Mouse (Mus musculus): ENCODE results near the gene Hist1h3h. TPM values are rescaled to one million over a fixed set of nuclear protein-coding genes. Genes with fewer than 3 reads are reported as not detected.
A peak's percentile ranks its signal among the peaks of the same experiment; 100 is the strongest.
"Not testable (repeated sequence)": the region's sequence is repeated elsewhere in the genome, so short reads cannot be mapped to it uniquely, and the experiment has no call there.

Hist1h3h gene
- 43.7 and 67.6 TPM in 2 replicates for polyA plus RNA-seq (2015; fragmentation: Nextera tagmentation; extraction: Ambion mirVana)

DNA sequence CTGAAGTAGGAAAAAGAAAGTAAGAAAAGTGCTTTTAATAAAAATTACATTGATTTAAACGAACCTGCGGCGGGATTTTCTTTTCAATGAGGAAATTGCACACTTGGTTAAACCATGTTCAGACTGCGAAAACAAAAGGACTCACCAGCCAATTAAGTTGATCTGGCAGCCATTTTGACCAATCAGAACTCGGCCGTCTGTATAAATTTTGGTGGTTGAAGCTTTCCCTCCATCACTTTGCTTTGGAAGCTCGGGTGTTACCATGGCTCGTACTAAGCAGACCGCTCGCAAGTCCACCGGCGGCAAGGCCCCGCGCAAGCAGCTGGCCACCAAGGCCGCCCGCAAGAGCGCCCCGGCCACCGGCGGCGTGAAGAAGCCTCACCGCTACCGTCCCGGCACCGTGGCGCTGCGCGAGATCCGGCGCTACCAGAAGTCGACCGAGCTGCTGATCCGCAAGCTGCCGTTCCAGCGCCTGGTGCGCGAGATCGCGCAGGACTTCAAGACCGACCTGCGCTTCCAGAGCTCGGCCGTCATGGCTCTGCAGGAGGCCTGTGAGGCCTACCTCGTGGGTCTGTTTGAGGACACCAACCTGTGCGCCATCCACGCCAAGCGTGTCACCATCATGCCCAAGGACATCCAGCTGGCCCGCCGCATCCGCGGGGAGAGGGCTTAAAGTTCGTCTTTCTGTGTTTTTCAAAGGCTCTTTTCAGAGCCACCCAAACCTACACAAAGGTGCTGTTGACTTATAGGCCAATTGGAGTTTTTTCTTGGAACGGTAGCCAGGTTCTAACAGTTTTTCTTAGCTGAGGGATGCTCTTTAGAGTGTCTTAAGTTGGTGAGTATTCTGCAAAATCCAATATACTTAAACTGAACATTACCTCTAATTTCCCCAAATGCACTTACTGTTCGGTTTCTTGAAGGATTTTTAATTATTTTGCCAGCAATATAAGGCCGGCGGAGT is at the start of gene Hist1h3h:
Gene Hist1h3h (plus strand): TSS at position 263 of the 961 bp plus-strand sequence.
- peak; percentile 93 for DNase-seq (ENCODE audit: low spot score)

DNA sequence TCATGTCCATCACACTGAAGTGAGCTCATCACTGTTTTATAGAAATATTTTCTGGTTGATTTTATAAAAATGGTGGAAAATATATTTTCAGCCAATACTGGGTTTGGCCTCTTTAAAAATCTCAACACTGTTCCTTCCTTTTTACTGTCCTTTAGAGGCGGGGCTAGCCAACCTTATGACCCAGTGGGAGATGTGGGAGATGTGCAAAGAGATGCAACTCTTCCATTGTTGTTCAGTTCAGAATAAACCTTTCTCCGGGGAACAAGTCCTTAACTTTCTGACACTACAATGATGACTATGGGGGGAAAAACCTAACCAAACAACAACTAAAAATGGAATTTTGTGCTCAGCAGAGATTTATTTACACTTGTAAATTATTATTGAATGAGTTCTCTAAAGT is 40.2 kb upstream of the Hist1h3h start, which contains the start of gene Olfr1360:
Gene Olfr1360 (minus strand): TSS at position 101 of the 400 bp plus-strand sequence.
- DNase-seq (ENCODE audit: low spot score) = no peak

DNA sequence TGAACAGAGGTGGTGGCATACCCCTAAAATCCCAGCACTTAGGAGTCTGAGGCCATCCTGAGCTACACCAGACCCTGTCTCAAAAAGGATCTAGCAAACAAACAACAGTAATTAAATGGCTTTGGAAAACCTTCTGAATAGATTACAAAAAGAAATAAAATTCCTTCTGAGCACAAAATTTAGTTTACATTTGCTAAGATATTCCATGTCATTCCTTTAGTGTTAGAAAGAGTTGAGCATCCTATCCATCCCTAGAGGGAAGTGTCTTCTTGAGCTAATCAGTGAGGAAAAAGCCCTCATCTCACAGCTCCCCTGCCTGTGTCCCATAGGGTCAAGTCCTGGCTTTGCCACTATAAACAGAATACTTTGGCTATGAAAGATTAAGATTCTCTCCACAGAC is 19.6 kb upstream of the Hist1h3h start, which contains the start of gene Olfr1359:
Gene Olfr1359 (plus strand): TSS at position 301 of the 400 bp plus-strand sequence.
- no peak for DNase-seq (ENCODE audit: low spot score)

GRCm38 (mm10) chr13:21706669-21707068 is 10.8 kb upstream of the Hist1h3h start:
- DNase-seq (ENCODE audit: low spot score) = no peak

GRCm38 (mm10) chr13:21710031-21710711 is 7.3 kb upstream of the Hist1h3h start:
- peak; percentile 88 for DNase-seq (ENCODE audit: low spot score)

- peak; percentile 89 for DNase-seq (ENCODE audit: low spot score)
These were observed 6.5 kb upstream of the Hist1h3h start for GRCm38 (mm10) chr13:21710821-21711525.

- no peak for DNase-seq (ENCODE audit: low spot score)
These were observed 5.8 kb upstream of the Hist1h3h start for GRCm38 (mm10) chr13:21711698-21712097.

GRCm38 (mm10) chr13:21714725-21715124 is 2.7 kb upstream of the Hist1h3h start:
- DNase-seq (ENCODE audit: low spot score) = peak; percentile 80

DNA sequence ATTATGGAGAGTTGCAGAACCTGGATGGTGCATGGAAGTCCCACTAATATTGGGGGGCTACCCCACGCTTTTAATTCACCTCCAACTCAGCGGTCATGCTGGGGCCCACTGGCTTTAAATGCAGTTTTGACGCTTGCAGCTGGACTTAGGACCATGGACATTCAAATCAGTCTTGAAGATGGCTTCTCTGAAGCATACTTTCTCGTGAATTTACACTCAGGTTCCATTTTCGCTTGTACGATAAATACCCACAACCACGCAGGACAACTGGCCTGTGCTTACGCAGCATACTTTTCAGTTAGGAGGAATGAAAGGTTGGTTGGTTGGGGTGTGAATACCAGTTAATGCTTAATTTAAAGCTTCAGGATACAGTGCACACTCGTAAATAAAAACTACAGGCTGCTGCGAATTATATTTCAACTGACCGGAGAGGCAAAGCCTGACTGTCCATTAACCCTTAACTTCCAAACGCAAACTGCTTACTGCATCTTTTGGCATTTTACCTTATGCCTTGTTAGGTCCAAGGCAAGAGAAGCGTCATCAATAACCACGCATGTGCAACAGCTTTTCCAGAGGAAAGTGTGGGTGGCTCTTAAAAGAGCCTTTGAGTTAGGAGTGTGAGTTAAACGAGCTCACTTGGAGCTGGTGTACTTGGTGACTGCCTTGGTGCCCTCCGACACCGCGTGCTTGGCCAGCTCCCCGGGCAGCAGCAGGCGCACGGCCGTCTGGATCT is 2.2 kb upstream of the Hist1h3h start:
- peak; percentile 55 for DNase-seq (ENCODE audit: low spot score)

GRCm38 (mm10) chr13:21715864-21716539 is 1.5 kb upstream of the Hist1h3h start, which contains the start of the genes Hist1h2bl and Hist1h2ai:
Hist1h2bl (minus strand) TSS chr13:21716143.
Hist1h2ai (plus strand) TSS chr13:21716422.
- DNase-seq (ENCODE audit: low spot score) = peak; percentile 96

- not testable (repeated sequence) for DNase-seq (ENCODE audit: low spot score)
These were observed 693 bp upstream of the Hist1h3h start for GRCm38 (mm10) chr13:21716540-21717391.

DNA sequence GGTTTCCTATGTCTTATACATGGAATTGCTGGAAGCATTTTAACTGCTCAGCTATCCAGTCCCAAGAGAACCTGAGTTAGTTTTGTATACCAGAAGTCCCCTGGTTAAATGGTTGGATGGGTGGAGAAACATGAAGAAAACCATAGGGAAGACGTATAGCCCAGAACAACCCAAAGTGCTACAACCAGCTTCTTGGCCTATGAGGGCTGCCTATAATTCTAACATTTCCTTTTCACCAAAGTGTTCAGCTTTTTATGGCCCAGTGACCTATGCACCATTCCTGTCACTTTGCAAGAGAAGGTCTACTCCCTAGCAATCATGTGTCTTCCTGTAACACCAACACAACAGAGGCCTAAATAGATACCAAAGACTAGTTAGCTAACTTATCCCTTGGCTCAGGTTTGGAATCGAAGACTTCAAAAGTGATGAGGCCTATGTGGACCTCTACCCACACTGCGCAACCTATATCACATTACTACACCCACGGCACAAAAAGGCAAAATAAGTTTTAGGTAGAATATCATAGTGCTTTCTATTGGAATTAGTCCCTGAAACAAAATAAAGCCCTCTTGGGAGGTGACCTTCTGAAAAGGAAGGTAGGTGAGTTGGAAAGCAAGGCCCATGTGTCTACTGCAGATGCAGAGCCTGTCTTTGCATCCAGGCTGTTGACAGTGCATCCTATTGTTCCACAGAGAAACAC is 1.1 kb downstream of the Hist1h3h start:
- peak; percentile 36 for DNase-seq (ENCODE audit: low spot score)

GRCm38 (mm10) chr13:21721107-21721756 is 3.8 kb downstream of the Hist1h3h start:
- DNase-seq (ENCODE audit: low spot score) = peak; percentile 43

DNA sequence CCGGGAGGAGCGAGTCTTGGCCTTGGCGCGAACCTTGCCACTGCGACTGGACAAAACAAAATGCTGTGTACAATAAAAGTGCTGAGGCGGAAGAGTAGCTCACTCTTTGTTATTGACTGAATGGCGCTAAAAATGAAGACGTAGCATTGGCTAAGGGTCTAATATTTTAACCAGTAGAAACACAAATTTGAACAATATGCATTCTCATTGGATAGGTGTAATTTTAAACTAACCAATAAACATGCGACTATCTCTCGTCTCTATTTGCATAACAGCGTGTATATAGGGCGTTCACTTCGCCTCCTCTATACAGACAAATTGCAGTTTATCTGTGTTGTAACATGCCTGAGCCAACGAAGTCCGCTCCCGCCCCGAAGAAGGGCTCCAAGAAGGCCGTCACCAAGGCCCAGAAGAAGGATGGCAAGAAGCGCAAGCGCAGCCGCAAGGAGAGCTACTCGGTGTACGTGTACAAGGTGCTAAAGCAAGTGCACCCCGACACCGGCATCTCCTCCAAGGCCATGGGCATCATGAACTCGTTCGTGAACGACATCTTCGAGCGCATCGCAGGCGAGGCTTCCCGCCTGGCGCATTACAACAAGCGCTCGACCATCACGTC is 4.4 kb downstream of the Hist1h3h start, which contains the start of gene Hist1h2bm:
Gene Hist1h2bm (plus strand): TSS at position 288 of the 616 bp plus-strand sequence.
- peak; percentile 93 for DNase-seq (ENCODE audit: low spot score)

- DNase-seq (ENCODE audit: low spot score) = peak; percentile 29
These were observed 5.0 kb downstream of the Hist1h3h start for GRCm38 (mm10) chr13:21722373-21722925.

GRCm38 (mm10) chr13:21722993-21723836 is 5.8 kb downstream of the Hist1h3h start:
- DNase-seq (ENCODE audit: low spot score) = no peak
